Comparison of ENCODE assay signal across 18 mouse cellular contexts in genomic region chr7:109141753-109142152, GRCm38 (mm10). TPM values are rescaled to one million over a fixed set of nuclear protein-coding genes. Genes with fewer than 3 reads are reported as not detected.
DNase-seq lines count a peak whose midpoint lies in the region; ATAC-seq lines count a peak whose summit lies in the region.
"Had no signal": no experiment of that assay in that cellular context is flagged by ENCODE, and none has a peak within 500 bp of the region (broad histone marks: within the 10 kb centered on the region; RNA-seq: fewer than 3 reads in every experiment).

No protein-coding gene starts in this region.

- WGBS in forebrain, embryonic 10.5 days: 27% methylated on average over 3 of the region's 3 CpGs
- WGBS in forebrain, embryonic 11.5 days: 9% methylated on average over 3 of the region's 3 CpGs
- WGBS in forebrain, embryonic 14.5 days: 11% methylated on average over 3 of the region's 3 CpGs
- 18% methylated on average over 3 of the region's 3 CpGs for WGBS in midbrain, embryonic 10.5 days

- H3K27ac ChIP-seq in forebrain, embryonic 10.5 days: peak overlapping the region; percentile 62
- H3K27ac ChIP-seq in forebrain, embryonic 11.5 days (ENCODE audit: low read depth, low read length): no peak overlapping the region
- no peak overlapping the region for H3K27ac ChIP-seq in forebrain, embryonic 14.5 days (ENCODE audit: low read depth, low read length)
- H3K27ac ChIP-seq in midbrain, embryonic 10.5 days (replicated peaks): peak overlapping the region; percentile 78
- H3K27ac ChIP-seq: heart, embryonic 10.5 days; neural tube, embryonic 13.5 days had no signal

- H3K9ac ChIP-seq in forebrain, embryonic 11.5 days (ENCODE audit: low read length): no peak overlapping the region
- H3K9ac ChIP-seq in forebrain, embryonic 14.5 days (ENCODE audit: low read length): no peak overlapping the region
- H3K9ac ChIP-seq: neural tube, embryonic 13.5 days had no signal

- peaks cover 59% of the 10 kb centered on the region for H3K4me1 ChIP-seq in forebrain, embryonic 10.5 days
- H3K4me1 ChIP-seq in forebrain, embryonic 11.5 days (replicated peaks; ENCODE audit: control insufficient read depth, insufficient read depth, low read length): peaks cover 9% of the 10 kb centered on the region; the same call in 1 of the 2 replicates
- peaks cover 29% of the 10 kb centered on the region for H3K4me1 ChIP-seq in forebrain, embryonic 14.5 days (ENCODE audit: control insufficient read depth, insufficient read depth, low read length)
- H3K4me1 ChIP-seq in midbrain, embryonic 10.5 days: peaks cover 62% of the 10 kb centered on the region

- no peak overlapping the region for H3K4me2 ChIP-seq in forebrain, embryonic 11.5 days (ENCODE audit: low read depth, low read length, severe bottlenecking)
- no peak overlapping the region for H3K4me2 ChIP-seq in forebrain, embryonic 14.5 days (ENCODE audit: low read length)
- H3K4me2 ChIP-seq: neural tube, embryonic 13.5 days had no signal

- H3K36me3 ChIP-seq in forebrain, embryonic 10.5 days (replicated peaks): peaks cover 41% of the 10 kb centered on the region
- no peaks in the 10 kb centered on the region; the same call in 1 of the 2 replicates for H3K36me3 ChIP-seq in forebrain, embryonic 11.5 days (ENCODE audit: control insufficient read depth, insufficient read depth, low read length)
- peaks cover 15% of the 10 kb centered on the region for H3K36me3 ChIP-seq in forebrain, embryonic 14.5 days (ENCODE audit: control insufficient read depth, insufficient read depth, low read length)
- H3K36me3 ChIP-seq in midbrain, embryonic 10.5 days: peaks cover 43% of the 10 kb centered on the region
- H3K36me3 ChIP-seq: heart, embryonic 10.5 days; neural tube, embryonic 13.5 days had no signal

- no peak overlapping the region for H3K4me3 ChIP-seq in forebrain, embryonic 10.5 days
- no peak overlapping the region for H3K4me3 ChIP-seq in forebrain, embryonic 11.5 days (ENCODE audit: low read depth, low read length)
- H3K4me3 ChIP-seq in forebrain, embryonic 14.5 days (ENCODE audit: low read depth, low read length): no peak overlapping the region
- H3K4me3 ChIP-seq in midbrain, embryonic 10.5 days: peak overlapping the region; percentile 14; the same call in 1 of the 2 replicates
- H3K4me3 ChIP-seq: heart, embryonic 10.5 days; neural tube, embryonic 13.5 days had no signal

- no peaks in the 10 kb centered on the region for H3K9me3 ChIP-seq in forebrain, embryonic 10.5 days
- H3K9me3 ChIP-seq in forebrain, embryonic 11.5 days (ENCODE audit: control insufficient read depth, low read length): no peaks in the 10 kb centered on the region
- no peaks in the 10 kb centered on the region for H3K9me3 ChIP-seq in forebrain, embryonic 14.5 days (replicated peaks; ENCODE audit: control insufficient read depth, low read length)
- no peaks in the 10 kb centered on the region for H3K9me3 ChIP-seq in midbrain, embryonic 10.5 days (replicated peaks)
- H3K9me3 ChIP-seq: heart, embryonic 10.5 days; neural tube, embryonic 13.5 days had no signal

- peaks cover 98% of the 10 kb centered on the region for H3K27me3 ChIP-seq in forebrain, embryonic 10.5 days (ENCODE audit: poor library complexity, severe bottlenecking)
- H3K27me3 ChIP-seq in forebrain, embryonic 11.5 days (ENCODE audit: control insufficient read depth, insufficient read depth, low read length): peaks cover 12% of the 10 kb centered on the region
- peaks cover 5% of the 10 kb centered on the region; the same call in 1 of the 2 replicates for H3K27me3 ChIP-seq in forebrain, embryonic 14.5 days (replicated peaks; ENCODE audit: control insufficient read depth, insufficient read depth, low read length)
- peaks cover 37% of the 10 kb centered on the region for H3K27me3 ChIP-seq in midbrain, embryonic 10.5 days (ENCODE audit: low read depth, poor library complexity, severe bottlenecking)

- ATAC-seq in forebrain, embryonic 11.5 days (replicated peaks; ENCODE audit: low FRiP score): no peak
- 0 out of 2 replicates have a peak, but pooled peaks have one; percentile 4 for ATAC-seq in forebrain, embryonic 14.5 days

- DNase-seq in forebrain, embryonic 10.5 days (ENCODE audit: extremely low spot score, low spot score): no peak
- DNase-seq in forebrain, embryonic 11.5 days (ENCODE audit: low spot score): no peak
- peak; percentile 56 for DNase-seq in forebrain, embryonic 14.5 days (ENCODE audit: low spot score)
- DNase-seq in midbrain, embryonic 10.5 days (ENCODE audit: low spot score): peak; percentile 58
- DNase-seq in retina, embryonic 14.5 days (ENCODE audit: low spot score): peak; percentile 23
- no peak for DNase-seq in right cerebral cortex, postnatal 25 days
- DNase-seq in right cerebral cortex, adult 18-20 months: no peak
- DNase-seq in thymus, postnatal 4 days: no peak
- DNase-seq: cerebellum, adult 11 months; cerebellum, postnatal 14 days; gastrocnemius, postnatal 25 days; heart, postnatal 14 days; liver; lung, adult 18-20 months; lung, postnatal 36 days; thymus, adult 18-20 months had no signal

RNA-seq across cellular contexts. Expression of gene Lmo1, which starts 33.3 kb away (rescaled TPM):
- 21.9 and 29.6 TPM in 2 replicates for polyA plus RNA-seq in forebrain, embryonic 10.5 days (2016; fragmentation: Nextera tagmentation; extraction: Ambion mirVana)
- 114 and 145 TPM in 2 replicates for polyA plus RNA-seq in forebrain, embryonic 11.5 days (2014; fragmentation: Nextera tagmentation; extraction: Ambion mirVana)
- 72.2 and 72.5 TPM in 2 replicates for polyA plus RNA-seq in forebrain, embryonic 14.5 days (2014; fragmentation: Nextera tagmentation; extraction: Ambion mirVana)
- 34.8 and 57.9 TPM in 2 replicates for polyA plus RNA-seq in midbrain, embryonic 10.5 days (2016; fragmentation: Nextera tagmentation; extraction: Ambion mirVana)

RNA-seq across cellular contexts. Expression of gene Ric3, which starts 58.6 kb away (rescaled TPM):
- polyA plus RNA-seq in forebrain, embryonic 10.5 days (2016; fragmentation: Nextera tagmentation; extraction: Ambion mirVana): 17.3 and 18.7 TPM in 2 replicates
- polyA plus RNA-seq in forebrain, embryonic 11.5 days (2014; fragmentation: Nextera tagmentation; extraction: Ambion mirVana): 16.1 and 18.2 TPM in 2 replicates
- 27.2 and 29.1 TPM in 2 replicates for polyA plus RNA-seq in forebrain, embryonic 14.5 days (2014; fragmentation: Nextera tagmentation; extraction: Ambion mirVana)
- polyA plus RNA-seq in midbrain, embryonic 10.5 days (2016; fragmentation: Nextera tagmentation; extraction: Ambion mirVana): 19.8 and 23.4 TPM in 2 replicates

Comparison
In these comparisons a context has a peak if more than half of its experiments do, and no peak if none do; other contexts are left out.
1. DNase-seq: peak in forebrain, embryonic 14.5 days (single experiment), midbrain, embryonic 10.5 days (single experiment) and retina, embryonic 14.5 days (single experiment); none in forebrain, embryonic 10.5 days (single experiment), forebrain, embryonic 11.5 days (single experiment), right cerebral cortex, postnatal 25 days (single experiment), right cerebral cortex, adult 18-20 months (single experiment) and thymus, postnatal 4 days (single experiment).
2. H3K27ac ChIP-seq: peak in forebrain, embryonic 10.5 days (single experiment) and midbrain, embryonic 10.5 days (single experiment); none in forebrain, embryonic 11.5 days (single experiment) and forebrain, embryonic 14.5 days (single experiment).